Mouse (Mus musculus): ENCODE measurements around the gene Drd3. TPM values are rescaled to one million over a fixed set of nuclear protein-coding genes. Genes with fewer than 3 reads are reported as not detected.

Drd3 gene
- polyA plus RNA-seq, 1 experiment = not detected

- H3K27me3 ChIP-seq (ENCODE audit: control insufficient read depth, insufficient read depth, low read length, poor library complexity, severe bottlenecking) = no peaks in the 10 kb centered on the region; the same call in 1 of the 2 replicates
Observed at GRCm38 (mm10) chr16:43773506-43773905, 19.7 kb downstream of the Drd3 start.

GRCm38 (mm10) chr16:43776886-43777285, 23.1 kb downstream of the Drd3 start:
- H3K9ac ChIP-seq (ENCODE audit: low read depth, poor library complexity, severe bottlenecking) = no peak overlapping the region
- no peak overlapping the region for H3K27ac ChIP-seq (ENCODE audit: insufficient read depth, low read length)
- no peaks in the 10 kb centered on the region; the same call in 1 of the 2 replicates for H3K27me3 ChIP-seq (ENCODE audit: control insufficient read depth, insufficient read depth, low read length, poor library complexity, severe bottlenecking)
- H3K4me3 ChIP-seq (ENCODE audit: low read depth, low read length) = no peak overlapping the region
- TF ChIP-seq CTCF (IDR thresholded peaks at IDR 0.05; ENCODE audit: low read depth, low read length) (no peak), POLR2A (IDR thresholded peaks at IDR 0.05; ENCODE audit: insufficient read depth, low read length) (no peak), EP300 (IDR thresholded peaks at IDR 0.05; ENCODE audit: insufficient read depth, low read depth, low read length) (no peak)
- H3K9me3 ChIP-seq (replicated peaks; ENCODE audit: control insufficient read depth, insufficient read depth, low read length, poor library complexity, severe bottlenecking) = no peaks in the 10 kb centered on the region
- H3K4me1 ChIP-seq (ENCODE audit: control insufficient read depth, insufficient read depth, low read length) = no peaks in the 10 kb centered on the region
- no peaks in the 10 kb centered on the region for H3K36me3 ChIP-seq (ENCODE audit: control insufficient read depth, insufficient read depth, low read length, poor library complexity, severe bottlenecking)

More at GRCm38 (mm10) chr16:43773506-43773905, 19.7 kb downstream of the Drd3 start:
- Histone ChIP-seq H3K9me3 (replicated peaks; ENCODE audit: control insufficient read depth, insufficient read depth, low read length, poor library complexity, severe bottlenecking) (peaks cover 5% of the 10 kb centered on the region; the same call in 1 of the 2 replicates), H3K4me1 (ENCODE audit: control insufficient read depth, insufficient read depth, low read length) (no peaks in the 10 kb centered on the region), H3K27ac (ENCODE audit: insufficient read depth, low read length) (no peak overlapping the region), H3K9ac (ENCODE audit: low read depth, poor library complexity, severe bottlenecking) (no peak overlapping the region), H3K36me3 (ENCODE audit: control insufficient read depth, insufficient read depth, low read length, poor library complexity, severe bottlenecking) (no peaks in the 10 kb centered on the region), H3K4me3 (ENCODE audit: low read depth, low read length) (no peak overlapping the region)
- TF ChIP-seq EP300 (IDR thresholded peaks at IDR 0.05; ENCODE audit: insufficient read depth, low read depth, low read length) = no peak
- TF ChIP-seq POLR2A (IDR thresholded peaks at IDR 0.05; ENCODE audit: insufficient read depth, low read length) = no peak
- TF ChIP-seq CTCF (IDR thresholded peaks at IDR 0.05; ENCODE audit: low read depth, low read length) = no peak

- no peaks in the 10 kb centered on the region; the same call in 1 of the 2 replicates for H3K9me3 ChIP-seq (replicated peaks; ENCODE audit: control insufficient read depth, insufficient read depth, low read length, poor library complexity, severe bottlenecking)
- no peak for TF ChIP-seq EP300 (IDR thresholded peaks at IDR 0.05; ENCODE audit: insufficient read depth, low read depth, low read length)
- no peak for TF ChIP-seq POLR2A (IDR thresholded peaks at IDR 0.05; ENCODE audit: insufficient read depth, low read length)
- TF ChIP-seq CTCF (IDR thresholded peaks at IDR 0.05; ENCODE audit: low read depth, low read length) = no peak
- H3K27me3 ChIP-seq (ENCODE audit: control insufficient read depth, insufficient read depth, low read length, poor library complexity, severe bottlenecking) = no peaks in the 10 kb centered on the region
- H3K27ac ChIP-seq (ENCODE audit: insufficient read depth, low read length) = peak overlapping the region; percentile 89
- no peak overlapping the region; the same call in 1 of the 2 replicates for H3K9ac ChIP-seq (ENCODE audit: low read depth, poor library complexity, severe bottlenecking)
- H3K36me3 ChIP-seq (ENCODE audit: control insufficient read depth, insufficient read depth, low read length, poor library complexity, severe bottlenecking) = no peaks in the 10 kb centered on the region
- H3K4me1 ChIP-seq (ENCODE audit: control insufficient read depth, insufficient read depth, low read length) = peaks cover 1% of the 10 kb centered on the region
- H3K4me3 ChIP-seq (ENCODE audit: low read depth, low read length) = no peak overlapping the region
Observed at GRCm38 (mm10) chr16:43799541-43799940, 45.7 kb downstream of the Drd3 start.

DNA sequence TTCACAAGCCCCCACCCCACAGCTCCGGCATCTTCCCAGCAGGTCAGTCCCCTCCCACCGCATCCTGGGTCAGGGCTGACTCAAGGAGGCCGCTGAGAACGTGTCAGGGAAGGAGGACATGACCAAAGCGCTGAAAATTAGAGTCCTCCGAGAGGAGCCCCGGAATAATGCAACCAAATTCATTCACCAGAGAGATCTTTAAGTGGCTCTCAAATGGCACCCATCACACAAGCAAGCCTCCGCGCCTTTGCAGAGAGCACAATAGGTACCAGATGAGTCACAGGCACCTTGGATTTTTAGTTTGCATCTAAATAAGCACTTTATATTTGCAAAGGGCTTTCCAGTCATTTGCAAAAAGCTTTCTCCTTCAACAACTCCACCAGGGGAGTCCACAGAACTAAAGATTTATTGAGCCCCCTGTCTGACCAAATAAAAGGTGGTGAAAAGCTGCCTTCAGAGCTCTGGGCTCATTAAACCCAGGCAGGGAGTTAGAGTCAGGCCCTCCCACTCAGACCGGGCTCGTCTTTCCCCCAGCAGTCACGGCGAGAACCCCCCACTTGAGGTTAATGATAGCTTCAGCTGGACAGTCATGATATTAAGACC, 46.4 kb downstream of the Drd3 start:
- TF ChIP-seq POLR2A (IDR thresholded peaks at IDR 0.05; ENCODE audit: insufficient read depth, low read length) (no peak), CTCF (IDR thresholded peaks at IDR 0.05; ENCODE audit: low read depth, low read length) (no peak), EP300 (IDR thresholded peaks at IDR 0.05; ENCODE audit: insufficient read depth, low read depth, low read length) (peak; percentile 74)
- H3K9ac ChIP-seq (ENCODE audit: low read depth, poor library complexity, severe bottlenecking) = no peak overlapping the region; the same call in 1 of the 2 replicates

DNA sequence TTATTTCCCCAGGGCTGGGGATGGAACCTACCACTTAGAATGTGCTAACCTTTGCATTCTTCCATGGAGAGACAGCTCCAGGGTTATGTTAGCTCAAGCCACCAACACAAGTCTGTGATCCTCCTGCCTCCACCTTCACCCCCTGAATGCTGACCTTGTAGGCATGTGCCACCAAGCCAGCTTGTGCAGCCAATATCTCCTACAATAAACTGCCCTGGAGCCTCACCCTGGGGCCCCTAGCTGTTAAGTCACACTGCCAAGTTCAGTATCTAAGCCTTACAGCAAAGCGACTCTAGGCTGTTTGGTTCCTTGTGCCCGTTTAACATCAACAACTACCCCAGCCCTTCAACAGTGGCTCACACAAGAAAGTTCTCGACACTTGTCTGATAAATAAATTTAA, 47.3 kb downstream of the Drd3 start:
- peaks cover 1% of the 10 kb centered on the region for H3K4me1 ChIP-seq (ENCODE audit: control insufficient read depth, insufficient read depth, low read length)
- H3K9ac ChIP-seq (ENCODE audit: low read depth, poor library complexity, severe bottlenecking) = no peak overlapping the region
- H3K36me3 ChIP-seq (ENCODE audit: control insufficient read depth, insufficient read depth, low read length, poor library complexity, severe bottlenecking) = no peaks in the 10 kb centered on the region
- TF ChIP-seq POLR2A (IDR thresholded peaks at IDR 0.05; ENCODE audit: insufficient read depth, low read length) (no peak), EP300 (IDR thresholded peaks at IDR 0.05; ENCODE audit: insufficient read depth, low read depth, low read length) (no peak), CTCF (IDR thresholded peaks at IDR 0.05; ENCODE audit: low read depth, low read length) (no peak)
- no peaks in the 10 kb centered on the region; the same call in 1 of the 2 replicates for H3K9me3 ChIP-seq (replicated peaks; ENCODE audit: control insufficient read depth, insufficient read depth, low read length, poor library complexity, severe bottlenecking)
- H3K27me3 ChIP-seq (ENCODE audit: control insufficient read depth, insufficient read depth, low read length, poor library complexity, severe bottlenecking) = no peaks in the 10 kb centered on the region
- H3K27ac ChIP-seq (ENCODE audit: insufficient read depth, low read length) = 0 out of 2 replicates have a peak overlapping the region, but pooled peaks have one; percentile 68
- H3K4me3 ChIP-seq (ENCODE audit: low read depth, low read length) = no peak overlapping the region

More for the DNA sequence above, 46.4 kb downstream of the Drd3 start:
- Histone ChIP-seq H3K4me3 (ENCODE audit: low read depth, low read length) (no peak overlapping the region), H3K9me3 (replicated peaks; ENCODE audit: control insufficient read depth, insufficient read depth, low read length, poor library complexity, severe bottlenecking) (no peaks in the 10 kb centered on the region; the same call in 1 of the 2 replicates), H3K27me3 (ENCODE audit: control insufficient read depth, insufficient read depth, low read length, poor library complexity, severe bottlenecking) (no peaks in the 10 kb centered on the region), H3K36me3 (ENCODE audit: control insufficient read depth, insufficient read depth, low read length, poor library complexity, severe bottlenecking) (no peaks in the 10 kb centered on the region), H3K27ac (ENCODE audit: insufficient read depth, low read length) (peak overlapping the region; percentile 94), H3K4me1 (ENCODE audit: control insufficient read depth, insufficient read depth, low read length) (peaks cover 1% of the 10 kb centered on the region)

- Histone ChIP-seq H3K36me3 (ENCODE audit: control insufficient read depth, insufficient read depth, low read length, poor library complexity, severe bottlenecking) (no peaks in the 10 kb centered on the region), H3K27ac (ENCODE audit: insufficient read depth, low read length) (peak overlapping the region; percentile 82), H3K4me3 (ENCODE audit: low read depth, low read length) (peak overlapping the region; percentile 47), H3K9me3 (replicated peaks; ENCODE audit: control insufficient read depth, insufficient read depth, low read length, poor library complexity, severe bottlenecking) (no peaks in the 10 kb centered on the region; the same call in 1 of the 2 replicates), H3K27me3 (ENCODE audit: control insufficient read depth, insufficient read depth, low read length, poor library complexity, severe bottlenecking) (no peaks in the 10 kb centered on the region), H3K4me1 (ENCODE audit: control insufficient read depth, insufficient read depth, low read length) (peaks cover 1% of the 10 kb centered on the region), H3K9ac (ENCODE audit: low read depth, poor library complexity, severe bottlenecking) (peak overlapping the region; percentile 31)
- TF ChIP-seq POLR2A (IDR thresholded peaks at IDR 0.05; ENCODE audit: insufficient read depth, low read length) = no peak
- 0 out of 2 replicates have a peak, but pooled peaks have one; percentile 49 for TF ChIP-seq EP300 (IDR thresholded peaks at IDR 0.05; ENCODE audit: insufficient read depth, low read depth, low read length)
- peak; percentile 77 for TF ChIP-seq CTCF (IDR thresholded peaks at IDR 0.05; ENCODE audit: low read depth, low read length)
Observed at GRCm38 (mm10) chr16:43801791-43802307, 48.0 kb downstream of the Drd3 start.
